ENCODE assay signal across 20 mouse cellular contexts in genomic region chr12:8333617-8334016, GRCm38 (mm10). TPM values are rescaled to one million over a fixed set of nuclear protein-coding genes. Genes with fewer than 3 reads are reported as not detected.
DNase-seq lines count a peak whose midpoint lies in the region; ATAC-seq and TF ChIP-seq lines count a peak whose summit lies in the region.
"Had no signal": no experiment of that assay in that cellular context is flagged by ENCODE, and none has a peak within 500 bp of the region (broad histone marks: within the 10 kb centered on the region; RNA-seq: fewer than 3 reads in every experiment).

No protein-coding gene starts in this region.

- no peak for TF ChIP-seq POLR2A in heart, adult 2 months (IDR thresholded peaks at IDR 0.05; ENCODE audit: insufficient read depth, low read depth, low read length)

- DNase-seq in heart, adult 2 months: peak in 1 of 2 experiments; percentile 31
- no peak for DNase-seq in heart, adult 11 months
- no peak for DNase-seq in layer of hippocampus, adult 2 months (ENCODE audit: low spot score in 2 of 2)
- no peak for DNase-seq in layer of hippocampus, postnatal 14 days (ENCODE audit: low spot score in 2 of 2)
- no peak for DNase-seq in T-cell, adult 2 months (ENCODE audit: low spot score)
- DNase-seq: B cell, adult 2 months; kidney, postnatal 10 days; right cerebral cortex, adult 18-20 months had no signal

- TF ChIP-seq EP300 in heart, adult 2 months (IDR thresholded peaks at IDR 0.05; ENCODE audit: insufficient read depth, low read depth, low read length): no peak

- no peaks in the 10 kb centered on the region for H3K27me3 ChIP-seq in heart, adult 2 months (ENCODE audit: control insufficient read depth, insufficient read depth, low read length)
- H3K27me3 ChIP-seq in intestine, postnatal 0 days (replicated peaks; ENCODE audit: control insufficient read depth, insufficient read depth, low read length): no peaks in the 10 kb centered on the region
- H3K27me3 ChIP-seq in liver, embryonic 16.5 days (ENCODE audit: control insufficient read depth, insufficient read depth, low read depth, low read length): no peaks in the 10 kb centered on the region
- H3K27me3 ChIP-seq in neural tube, embryonic 15.5 days (replicated peaks): no peaks in the 10 kb centered on the region
- H3K27me3 ChIP-seq: forebrain, embryonic 15.5 days; limb, embryonic 12.5 days had no signal

- H3K4me2 ChIP-seq in intestine, postnatal 0 days (replicated peaks; ENCODE audit: low read depth): no peak overlapping the region
- H3K4me2 ChIP-seq in liver, embryonic 16.5 days (ENCODE audit: low read depth, low read length): no peak overlapping the region
- no peak overlapping the region for H3K4me2 ChIP-seq in neural tube, embryonic 15.5 days
- H3K4me2 ChIP-seq: forebrain, embryonic 15.5 days; limb, embryonic 12.5 days had no signal

- peaks cover 19% of the 10 kb centered on the region for H3K4me1 ChIP-seq in heart, adult 2 months (ENCODE audit: control insufficient read depth, insufficient read depth, low read length)
- H3K4me1 ChIP-seq in intestine, postnatal 0 days (replicated peaks; ENCODE audit: control insufficient read depth, insufficient read depth, low read length): no peaks in the 10 kb centered on the region; the same call in 1 of the 2 replicates
- peaks cover 5% of the 10 kb centered on the region for H3K4me1 ChIP-seq in liver, embryonic 16.5 days (ENCODE audit: control insufficient read depth, low read depth, low read length)
- H3K4me1 ChIP-seq in neural tube, embryonic 15.5 days: peaks cover 18% of the 10 kb centered on the region
- H3K4me1 ChIP-seq: limb, embryonic 12.5 days had no signal

- H3K79me2 ChIP-seq in heart, adult 2 months (replicated peaks; ENCODE audit: control insufficient read depth, insufficient read depth, low read length): no peaks in the 10 kb centered on the region

- ATAC-seq in intestine, postnatal 0 days: peak; percentile 24; the same call in 1 of the 2 replicates
- ATAC-seq in liver, embryonic 16.5 days (ENCODE audit: low read depth): peak; percentile 79
- ATAC-seq in neural tube, embryonic 15.5 days (ENCODE audit: low FRiP score): no peak
- ATAC-seq: forebrain, embryonic 15.5 days; lung, postnatal 0 days; midbrain, embryonic 16.5 days had no signal

- peaks cover 2% of the 10 kb centered on the region; the same call in 1 of the 2 replicates for H3K36me3 ChIP-seq in heart, adult 2 months (ENCODE audit: control insufficient read depth, insufficient read depth, low read length)
- peaks cover 54% of the 10 kb centered on the region for H3K36me3 ChIP-seq in intestine, postnatal 0 days (ENCODE audit: control insufficient read depth, insufficient read depth)
- peaks cover 3% of the 10 kb centered on the region; the same call in 1 of the 2 replicates for H3K36me3 ChIP-seq in liver, embryonic 16.5 days (ENCODE audit: control insufficient read depth, insufficient read depth)
- H3K36me3 ChIP-seq in neural tube, embryonic 15.5 days: peaks cover 35% of the 10 kb centered on the region

- intact Hi-C loops in heart, adult 2 months (cut with DNase I): no loop called here

- H3K4me3 ChIP-seq in heart, adult 2 months: no peak overlapping the region
- no peak overlapping the region for H3K4me3 ChIP-seq in layer of hippocampus, adult 2 months
- H3K4me3 ChIP-seq in intestine, postnatal 0 days (ENCODE audit: low read depth, low read length): no peak overlapping the region
- H3K4me3 ChIP-seq in liver, embryonic 16.5 days (ENCODE audit: low read depth, low read length): no peak overlapping the region
- H3K4me3 ChIP-seq in neural tube, embryonic 15.5 days (replicated peaks): no peak overlapping the region
- H3K4me3 ChIP-seq: embryonic facial prominence, embryonic 10.5 days; forebrain, embryonic 15.5 days; limb, embryonic 12.5 days had no signal

- TF ChIP-seq CTCF in heart, adult 2 months (IDR thresholded peaks at IDR 0.05): no peak
- TF ChIP-seq CTCF in layer of hippocampus, adult 2 months (conservative IDR thresholded peaks at IDR 0.05): no peak
- TF ChIP-seq CTCF in intestine, postnatal 0 days (IDR thresholded peaks at IDR 0.05; ENCODE audit: low read depth): no peak

- H3K9ac ChIP-seq in heart, adult 2 months (ENCODE audit: low read depth, low read length): 0 out of 2 replicates have a peak overlapping the region, but pooled peaks have one; percentile 20
- no peak overlapping the region for H3K9ac ChIP-seq in intestine, postnatal 0 days (ENCODE audit: low read depth, low read length)
- no peak overlapping the region for H3K9ac ChIP-seq in liver, embryonic 16.5 days (ENCODE audit: low read depth, low read length)
- no peak overlapping the region for H3K9ac ChIP-seq in neural tube, embryonic 15.5 days (replicated peaks)
- H3K9ac ChIP-seq: forebrain, embryonic 15.5 days; limb, embryonic 12.5 days had no signal

- 76% methylated on average over 8 of the region's 8 CpGs for WGBS in heart, adult 2 months
- 78% methylated on average over 8 of the region's 8 CpGs for WGBS in intestine, postnatal 0 days
- WGBS in liver, embryonic 16.5 days (ENCODE audit: insufficient replicate concordance): 58% methylated on average over 8 of the region's 8 CpGs
- WGBS in neural tube, embryonic 15.5 days: 92% methylated on average over 8 of the region's 8 CpGs

- peak overlapping the region; percentile 83 for H3K27ac ChIP-seq in heart, adult 2 months
- H3K27ac ChIP-seq in layer of hippocampus, adult 2 months: peak overlapping the region; percentile 80
- no peak overlapping the region for H3K27ac ChIP-seq in intestine, postnatal 0 days (ENCODE audit: low read depth, low read length)
- H3K27ac ChIP-seq in liver, embryonic 16.5 days (ENCODE audit: low read length): no peak overlapping the region
- no peak overlapping the region for H3K27ac ChIP-seq in neural tube, embryonic 15.5 days (replicated peaks)
- H3K27ac ChIP-seq: embryonic facial prominence, embryonic 10.5 days; forebrain, embryonic 15.5 days; limb, embryonic 12.5 days had no signal

- no peaks in the 10 kb centered on the region for H3K9me3 ChIP-seq in intestine, postnatal 0 days (ENCODE audit: control insufficient read depth)
- H3K9me3 ChIP-seq in liver, embryonic 16.5 days (replicated peaks; ENCODE audit: control insufficient read depth, low read length): no peaks in the 10 kb centered on the region
- H3K9me3 ChIP-seq in neural tube, embryonic 15.5 days (replicated peaks): no peaks in the 10 kb centered on the region
- H3K9me3 ChIP-seq: embryonic facial prominence, embryonic 10.5 days; forebrain, embryonic 15.5 days; limb, embryonic 12.5 days had no signal

RNA-seq across cellular contexts. Expression of gene Hs1bp3, which starts 20.4 kb away (rescaled TPM):
- 10 to 100 TPM; 12.7 to 13.8 TPM for total RNA-seq in heart, adult 2 months (2021)
- 17.3 and 20.5 TPM in 2 replicates for polyA plus RNA-seq in heart, adult 2 months (2012; rRNA removed)
- 10 to 100 TPM; 12.2 to 15.1 TPM for total RNA-seq in layer of hippocampus, adult 2 months (2021)
- total RNA-seq in layer of hippocampus, postnatal 14 days (2021): 10 to 100 TPM; 10.3 to 11.6 TPM
- polyA plus RNA-seq in intestine, postnatal 0 days (2015; fragmentation: Nextera tagmentation; extraction: Ambion mirVana): 20.5 and 22.2 TPM in 2 replicates
- 4.4 and 5.0 TPM in 2 replicates for polyA plus RNA-seq in liver, embryonic 16.5 days (2015; fragmentation: Nextera tagmentation; extraction: Ambion mirVana)
- polyA plus RNA-seq in neural tube, embryonic 15.5 days (2015; fragmentation: Nextera tagmentation; extraction: Ambion mirVana): 8.0 and 10.3 TPM in 2 replicates

RNA-seq across cellular contexts. Expression of gene Gdf7, which starts 31.9 kb away (rescaled TPM):
- total RNA-seq in heart, adult 2 months (2021): under 1 TPM; 0.41 to 0.84 TPM
- polyA plus RNA-seq in heart, adult 2 months (2012; rRNA removed): 0.82 and 0.96 TPM in 2 replicates
- total RNA-seq in layer of hippocampus, adult 2 months (2021): not detected
- under 1 TPM; 0.23 to 0.26 TPM for total RNA-seq in layer of hippocampus, postnatal 14 days (2021)
- polyA plus RNA-seq in intestine, postnatal 0 days (2015; fragmentation: Nextera tagmentation; extraction: Ambion mirVana): not detected in 2 replicates
- not detected in 2 replicates for polyA plus RNA-seq in liver, embryonic 16.5 days (2015; fragmentation: Nextera tagmentation; extraction: Ambion mirVana)
- 0.14 TPM in 1 of 2 replicates, not detected in the other for polyA plus RNA-seq in neural tube, embryonic 15.5 days (2015; fragmentation: Nextera tagmentation; extraction: Ambion mirVana)
- total RNA-seq: hematopoietic stem cell, adult 5-6 weeks; megakaryocyte progenitor cell, adult 5-6 weeks had no signal
- polyA plus RNA-seq: lung, postnatal 0 days; small intestine, adult 2 months; thymus, postnatal 0 days had no signal

Comparison
In these comparisons a context has a peak if more than half of its experiments do, and no peak if none do; other contexts are left out.
1. H3K27ac ChIP-seq: peak in heart, adult 2 months (single experiment) and layer of hippocampus, adult 2 months (single experiment); none in intestine, postnatal 0 days (single experiment), liver, embryonic 16.5 days (single experiment) and neural tube, embryonic 15.5 days (single experiment).